Mouse (Mus musculus) CH12F3 (cell line): ENCODE results near the gene Gm15517.
"Not testable (repeated sequence)": the region's sequence is repeated elsewhere in the genome, so short reads cannot be mapped to it uniquely, and the experiment has no call there.

Source experiments
- in situ Hi-C: fragments of 300-500 bp; cut with MboI; formaldehyde crosslinking; loops from 2 replicates; pipeline ENCODE4 v1.14.3; 2020; ENCODE audit warnings: low sequenced_read_pairs

Gm15517 gene

GRCm38 (mm10) chr7:44262791-44263643, 1.8 kb downstream of the Gm15517 start:
- in situ Hi-C loops, result loop anchor here (10.0 to 25.0 kb wide), 3 partner anchors 52 to 199 kb away; partner anchors contain the start of genes Aspdh, Josd2 and Shank1

- in situ Hi-C loops, result loop anchor here (10.0 to 25.0 kb wide), 3 partner anchors 47 to 194 kb away; partner anchors contain the start of genes Aspdh, Josd2 and Shank1
Observed at GRCm38 (mm10) chr7:44268117-44268516, 6.9 kb downstream of the Gm15517 start.

GRCm38 (mm10) chr7:44269397-44269796, 8.2 kb downstream of the Gm15517 start:
- in situ Hi-C loops, result loop anchor here (10.0 to 25.0 kb wide), 3 partner anchors 45 to 193 kb away; partner anchors contain the start of genes Aspdh, Josd2 and Shank1

- in situ Hi-C loops, result loop anchor here (25.0 kb wide), 1 partner anchor 191 kb away; the partner anchor contains the start of genes Aspdh and Josd2
Observed at GRCm38 (mm10) chr7:44271309-44271708, 10.1 kb downstream of the Gm15517 start.

GRCm38 (mm10) chr7:44272546-44272945, 11.3 kb downstream of the Gm15517 start:
- in situ Hi-C loops, result loop anchor here (25.0 kb wide), 1 partner anchor 190 kb away; the partner anchor contains the start of genes Aspdh and Josd2

- in situ Hi-C loops, result loop anchor here (25.0 kb wide), 1 partner anchor 189 kb away; the partner anchor contains the start of genes Aspdh and Josd2
Observed at GRCm38 (mm10) chr7:44273446-44273845, 12.2 kb downstream of the Gm15517 start.

GRCm38 (mm10) chr7:44274096-44274495, 12.8 kb downstream of the Gm15517 start:
- in situ Hi-C loops, result loop anchor here (25.0 kb wide), 1 partner anchor 188 kb away; the partner anchor contains the start of genes Aspdh and Josd2

GRCm38 (mm10) chr7:44275546-44275945, 14.3 kb downstream of the Gm15517 start:
- in situ Hi-C loops, result no loop called here

GRCm38 (mm10) chr7:44276461-44277249, 15.4 kb downstream of the Gm15517 start:
- in situ Hi-C loops, result no loop called here

GRCm38 (mm10) chr7:44277250-44277622, 16.0 kb downstream of the Gm15517 start:
- in situ Hi-C loops, result no loop called here

GRCm38 (mm10) chr7:44280959-44281358, 19.7 kb downstream of the Gm15517 start:
- in situ Hi-C loops, result no loop called here

- in situ Hi-C loops, result no loop called here
Observed at GRCm38 (mm10) chr7:44281586-44281985, 20.3 kb downstream of the Gm15517 start.

GRCm38 (mm10) chr7:44287760-44288159, 26.5 kb downstream of the Gm15517 start:
- in situ Hi-C loops, result no loop called here

GRCm38 (mm10) chr7:44290986-44291385, 29.7 kb downstream of the Gm15517 start:
- in situ Hi-C loops, result no loop called here

- in situ Hi-C loops, result no loop called here
Observed at GRCm38 (mm10) chr7:44291418-44291817, 30.2 kb downstream of the Gm15517 start.

GRCm38 (mm10) chr7:44297501-44297900, 36.3 kb downstream of the Gm15517 start:
- in situ Hi-C loops, result not testable (repeated sequence)

GRCm38 (mm10) chr7:44303346-44304340, 42.4 kb downstream of the Gm15517 start:
- in situ Hi-C loops, result loop anchor here (5.0 kb wide), 1 partner anchor 39 kb away; no protein-coding TSS in a partner anchor

- in situ Hi-C loops, result loop anchor here (5.0 kb wide), 1 partner anchor 38 kb away; no protein-coding TSS in a partner anchor
Observed at GRCm38 (mm10) chr7:44304463-44304774, 43.2 kb downstream of the Gm15517 start.

GRCm38 (mm10) chr7:44304775-44305641, 43.8 kb downstream of the Gm15517 start:
- in situ Hi-C loops, result loop anchor here (5.0 kb wide), 1 partner anchor 37 kb away; no protein-coding TSS in a partner anchor
